Mouse (Mus musculus) embryo, embryonic 10.5 days (tissue): ENCODE data around the gene Dnajb14.
"Not testable (repeated sequence)": the region's sequence is repeated elsewhere in the genome, so short reads cannot be mapped to it uniquely, and the experiment has no call there.

Source experiments
- DNase-seq: peaks from one replicate; pipeline ENCODE4 v3.0.0-alpha.2; 2015; ENCODE audit warnings: low spot score

The Dnajb14 gene

GRCm38 (mm10) chr3:137917694-137918171 is 50.3 kb downstream of the Dnajb14 start:
- DNase-seq: peak; percentile 48

DNA sequence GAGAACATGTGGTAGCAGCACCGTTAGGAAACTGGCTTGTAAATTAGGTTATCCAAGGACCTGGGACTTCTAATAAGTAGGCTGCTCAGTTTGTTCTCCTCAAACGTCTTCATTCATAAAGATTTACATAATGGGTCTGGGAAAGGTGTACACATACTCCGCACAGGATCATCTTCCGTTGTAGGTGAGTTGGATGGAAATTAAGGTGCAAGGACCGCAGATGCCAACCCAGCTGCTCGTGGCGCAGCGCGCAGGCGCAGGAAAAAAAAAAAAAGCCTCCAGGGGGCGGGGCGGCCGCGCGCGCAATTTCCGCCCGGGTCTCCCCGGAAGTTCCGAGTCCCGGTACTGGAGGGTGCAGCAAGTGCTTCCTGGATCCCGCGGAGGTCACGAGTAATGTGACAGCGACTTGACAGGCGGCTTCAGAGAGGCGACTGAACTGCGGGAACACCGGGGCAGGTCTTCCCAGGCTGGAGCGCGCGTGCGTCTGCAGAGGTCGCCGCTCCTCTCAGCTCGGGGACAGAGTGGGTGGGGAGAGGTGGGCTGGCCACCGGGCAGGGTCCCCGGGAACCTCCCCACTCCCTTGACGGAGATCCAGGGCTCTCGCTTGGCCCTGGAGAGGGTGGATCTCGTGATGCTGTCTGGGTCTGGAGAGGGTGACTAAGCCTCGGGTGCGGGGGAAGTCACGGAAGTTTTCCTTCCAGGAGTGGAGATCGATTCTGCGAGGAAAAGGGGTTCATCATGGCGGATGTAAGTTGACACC is 50.9 kb downstream of the Dnajb14 start, which contains the start of gene Lamtor3:
Lamtor3 (plus strand) TSS at position 335 of the 760 bp plus-strand sequence.
- DNase-seq: peak; percentile 85

GRCm38 (mm10) chr3:137918932-137919311 is 51.4 kb downstream of the Dnajb14 start:
- DNase-seq: peak; percentile 56

DNA sequence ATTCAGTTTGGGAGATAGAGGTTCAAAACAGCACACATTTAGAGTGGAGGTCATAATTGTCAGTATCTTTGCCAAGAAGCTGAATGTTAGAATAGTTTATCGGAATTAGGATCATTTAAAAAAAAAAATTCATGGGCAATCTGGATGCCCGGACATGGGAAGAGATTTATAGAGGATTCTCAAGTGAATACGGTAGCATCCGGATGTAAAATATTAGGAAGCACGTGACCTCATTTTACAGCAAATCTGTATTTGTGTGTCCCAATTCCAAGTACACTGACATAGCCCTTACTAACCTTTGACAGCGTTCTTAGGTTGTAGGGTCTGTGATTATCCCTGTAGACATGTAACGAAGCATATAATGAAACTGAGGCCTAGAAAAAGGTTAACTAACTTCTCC is 51.9 kb downstream of the Dnajb14 start:
- no peak for DNase-seq

- DNase-seq: no peak
These were observed 53.1 kb downstream of the Dnajb14 start for GRCm38 (mm10) chr3:137920594-137920993.

- DNase-seq: no peak
These were observed 59.5 kb downstream of the Dnajb14 start for GRCm38 (mm10) chr3:137927010-137927409.

DNA sequence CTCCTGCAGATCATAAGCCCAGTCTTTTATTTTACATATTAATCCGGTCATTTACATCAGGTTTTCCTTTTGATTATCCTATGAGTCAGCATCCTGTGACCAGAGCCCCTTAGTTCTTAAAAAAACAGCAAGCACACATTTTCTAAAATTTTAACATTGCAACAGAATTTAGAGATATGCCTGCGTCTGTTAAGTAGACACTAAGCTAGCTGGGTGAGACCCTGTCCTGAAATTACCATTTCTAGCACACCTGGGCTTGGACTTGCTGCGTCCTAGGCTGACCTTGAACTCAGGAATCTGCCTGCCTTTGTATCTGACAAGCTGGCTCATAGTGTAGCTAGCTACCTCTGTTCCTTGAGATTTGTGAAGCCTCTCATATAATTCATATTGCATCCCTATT is 62.5 kb downstream of the Dnajb14 start:
- no peak for DNase-seq

DNA sequence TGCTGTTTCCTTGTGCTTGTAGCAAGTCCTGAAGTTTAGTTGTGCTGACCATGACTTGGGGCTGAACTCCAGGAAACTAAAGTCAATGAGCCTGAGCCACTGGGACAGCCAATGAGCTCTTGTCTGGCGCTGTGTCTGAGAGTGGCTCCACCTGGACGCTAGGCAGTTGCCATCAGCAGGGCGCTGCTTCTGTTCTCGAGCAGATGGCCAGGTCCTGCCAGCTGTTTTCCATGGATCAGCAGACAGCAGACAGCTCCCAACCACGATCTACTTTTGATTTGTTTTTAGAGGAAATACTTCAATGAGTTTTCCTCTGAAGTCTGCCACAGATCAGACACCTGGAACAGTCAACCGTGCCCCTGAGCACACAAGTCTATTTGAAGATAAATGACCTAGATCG is 65.3 kb downstream of the Dnajb14 start:
- DNase-seq: no peak

DNA sequence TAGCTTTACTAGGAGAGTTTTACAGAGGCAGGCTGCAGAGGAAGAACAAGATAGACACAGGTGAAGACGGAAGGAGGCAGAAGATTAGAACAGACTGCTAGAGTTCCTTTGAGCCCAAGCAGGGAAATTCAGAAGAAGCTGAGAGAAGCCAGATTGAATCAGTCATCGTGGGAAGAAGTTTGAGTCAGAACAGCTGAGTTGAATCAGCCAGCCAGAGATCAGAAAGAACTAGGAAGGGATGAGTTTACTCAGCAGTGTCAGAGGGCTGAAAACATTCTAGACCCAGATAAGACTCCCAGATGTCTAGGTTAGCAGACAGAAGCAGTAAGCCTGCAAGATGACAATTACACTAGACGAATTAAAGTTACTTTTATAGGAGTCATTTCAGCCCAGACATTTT is 66.5 kb downstream of the Dnajb14 start:
- no peak for DNase-seq

GRCm38 (mm10) chr3:137935570-137936525 is 68.4 kb downstream of the Dnajb14 start:
- peak; percentile 42 for DNase-seq

DNA sequence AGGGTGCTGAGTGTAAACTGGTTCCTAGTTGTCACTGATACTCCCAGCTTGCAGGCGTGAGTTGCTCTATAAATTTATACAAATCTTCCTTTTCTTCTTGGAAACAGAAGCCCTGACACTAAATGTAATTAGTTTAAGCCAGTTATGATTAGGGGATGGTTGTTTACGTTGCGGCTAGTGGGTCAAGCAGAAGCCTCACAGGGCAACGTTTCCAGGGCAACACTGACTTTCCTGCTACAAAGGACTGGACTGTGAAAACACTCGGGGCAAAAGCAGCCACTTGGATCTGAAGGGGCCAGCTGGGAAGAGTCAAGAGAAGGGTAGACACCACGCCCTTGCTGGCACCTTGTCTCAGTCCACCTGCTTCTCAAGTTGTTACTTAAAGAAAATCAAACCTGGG is 69.1 kb downstream of the Dnajb14 start:
- peak; percentile 38 for DNase-seq

GRCm38 (mm10) chr3:137938608-137939007 is 71.1 kb downstream of the Dnajb14 start:
- DNase-seq: peak; percentile 69

DNA sequence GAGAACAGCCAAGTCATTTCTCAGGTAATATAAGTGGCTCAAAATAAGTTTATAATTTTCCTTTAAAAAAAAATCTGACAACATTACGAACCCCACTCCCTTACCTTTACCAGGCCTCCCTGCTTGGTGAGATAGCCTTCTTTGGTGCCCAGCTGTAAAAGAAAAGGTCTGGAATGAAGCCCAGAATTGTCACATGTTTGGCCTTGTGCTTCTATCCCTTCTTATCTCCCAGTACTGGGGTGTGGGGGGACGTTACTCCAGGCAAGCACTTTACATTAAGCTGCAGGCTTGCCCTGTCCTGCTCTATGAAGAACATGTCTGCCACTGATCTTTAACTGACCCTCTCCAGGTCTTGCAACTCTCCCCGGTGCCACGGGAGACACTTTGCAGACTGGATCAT is 73.3 kb downstream of the Dnajb14 start:
- no peak for DNase-seq

- no peak for DNase-seq
These were observed 74.1 kb downstream of the Dnajb14 start for GRCm38 (mm10) chr3:137941555-137941954.

GRCm38 (mm10) chr3:137942098-137942622 is 74.7 kb downstream of the Dnajb14 start:
- no peak for DNase-seq

DNA sequence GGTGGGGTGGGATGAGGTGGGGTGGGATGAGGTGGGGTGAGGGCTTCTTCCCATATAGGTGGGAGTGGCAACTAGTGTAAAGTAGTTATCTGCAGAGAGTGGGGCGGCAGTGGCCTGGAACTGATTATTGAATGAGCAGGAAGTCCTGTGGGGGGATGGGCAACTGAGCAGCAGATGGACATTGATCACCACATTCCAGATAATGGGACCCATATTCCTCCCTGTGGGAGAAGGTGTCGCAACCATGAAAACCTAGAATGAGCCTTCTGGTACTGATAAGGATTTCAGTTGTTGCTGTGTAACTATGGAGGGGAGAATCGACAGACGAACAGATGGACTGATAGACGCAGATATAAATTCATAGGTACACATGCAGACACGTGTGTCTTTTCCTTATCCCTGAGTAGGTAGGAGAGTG is 76.3 kb downstream of the Dnajb14 start:
- no peak for DNase-seq

DNA sequence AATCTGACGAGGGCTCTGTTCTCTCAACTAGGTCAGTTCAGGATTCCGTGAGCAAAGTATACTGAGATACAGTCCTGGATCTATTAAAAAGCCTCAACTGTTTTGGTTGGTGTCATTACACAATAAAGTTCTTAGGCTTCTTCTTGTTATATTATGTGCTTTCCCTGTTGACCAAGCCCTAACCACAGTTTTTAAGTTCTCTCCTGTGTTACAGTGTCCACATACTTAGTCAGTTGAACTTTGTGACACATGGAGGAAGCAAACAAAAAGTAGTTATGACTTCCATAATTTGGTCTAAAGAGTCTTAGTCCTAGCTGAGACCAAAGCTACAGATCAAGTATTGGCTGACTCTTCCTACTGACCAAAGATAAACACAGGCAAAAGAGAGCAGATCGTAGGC is 79.4 kb downstream of the Dnajb14 start:
- DNase-seq: no peak

DNA sequence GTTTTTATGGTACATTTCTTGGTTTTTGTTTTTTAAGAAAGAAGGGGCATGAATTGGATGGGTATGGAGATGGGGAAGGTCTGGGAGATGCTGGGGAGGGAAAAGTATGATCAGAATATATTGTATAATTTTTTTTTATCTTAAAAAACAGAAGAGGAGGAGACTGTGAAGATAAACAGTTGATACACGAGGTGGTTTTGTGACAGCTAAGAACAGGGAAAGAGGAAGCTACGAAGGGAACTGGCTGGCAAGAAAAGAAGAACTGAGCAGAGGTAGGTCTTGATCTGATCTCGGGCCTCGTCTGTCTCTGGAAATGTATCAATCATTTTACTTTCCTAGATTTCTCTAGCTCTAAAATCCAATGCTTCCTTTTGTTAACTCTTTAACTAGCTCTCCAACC is 80.0 kb downstream of the Dnajb14 start:
- no peak for DNase-seq

- no peak for DNase-seq
These were observed 82.9 kb downstream of the Dnajb14 start for GRCm38 (mm10) chr3:137950191-137950885.

DNA sequence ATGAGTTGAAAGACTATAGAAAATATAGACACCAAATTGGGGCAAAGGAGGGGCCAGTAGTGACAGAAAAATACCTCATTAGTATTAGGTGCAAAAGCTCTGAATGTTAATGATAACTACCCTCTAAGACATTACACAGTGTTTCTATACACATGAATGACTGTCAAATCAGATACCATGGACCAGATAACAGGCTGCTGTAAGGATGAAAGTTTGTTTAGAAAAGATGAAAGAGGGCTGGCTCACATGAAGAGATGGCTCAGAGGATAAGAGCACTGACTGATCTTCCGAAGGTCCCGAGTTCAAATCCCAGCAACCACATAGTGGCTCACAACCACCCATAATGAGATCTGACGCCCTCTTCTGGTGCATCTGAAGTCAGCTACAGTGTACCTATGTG is 83.8 kb downstream of the Dnajb14 start:
- not testable (repeated sequence) for DNase-seq

- no peak for DNase-seq
These were observed 84.3 kb downstream of the Dnajb14 start for GRCm38 (mm10) chr3:137951819-137952218.
